Mouse (Mus musculus): ENCODE measurements around the gene Tenm2.

DNA sequence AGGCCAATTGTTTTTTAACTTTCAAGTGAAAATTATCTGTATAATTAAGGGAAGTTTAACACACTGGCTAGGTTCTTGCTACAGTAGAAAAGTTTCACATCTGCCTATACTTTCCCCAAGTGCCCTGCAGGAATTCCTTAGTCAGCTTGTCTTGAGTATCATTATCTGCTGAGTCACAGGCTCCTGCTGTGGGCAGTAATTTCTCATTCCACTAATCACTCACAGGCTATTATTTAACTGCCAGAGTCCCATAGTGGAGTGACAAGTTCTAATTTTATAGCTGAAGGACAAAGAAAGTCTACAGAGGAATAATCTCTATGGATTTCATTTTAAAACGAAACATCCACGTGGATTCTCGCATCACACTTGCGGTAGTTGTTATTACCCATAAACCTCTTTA, 489.5 kb downstream of the Tenm2 start:
- TF ChIP-seq KAT2A (IDR thresholded peaks at IDR 0.05; ENCODE audit: insufficient replicate concordance, low read length) (no peak), SIN3A (IDR thresholded peaks at IDR 0.05; ENCODE audit: low read length) (no peak), POLR2A (IDR thresholded peaks at IDR 0.05; ENCODE audit: low read depth, low read length) (no peak), MYC (IDR thresholded peaks at IDR 0.05; ENCODE audit: low read depth, low read length) (no peak), USF1 (IDR thresholded peaks at IDR 0.05; ENCODE audit: low read depth, low read length) (no peak), MAFK (IDR thresholded peaks at IDR 0.05; ENCODE audit: insufficient replicate concordance, low read length) (no peak), ETS1 (conservative IDR thresholded peaks at IDR 0.05; ENCODE audit: low read depth, low read length) (no peak), GABPA (IDR thresholded peaks at IDR 0.05; ENCODE audit: insufficient replicate concordance, low read depth, low read length) (no peak), CTCF (conservative IDR thresholded peaks at IDR 0.05 in 1 of 2, IDR thresholded peaks at IDR 0.05 in 1 of 2; ENCODE audit: low read depth in 2 of 2, low read length in 2 of 2) (no peak)
